Mouse (Mus musculus) forebrain, embryonic 11.5 days (tissue): ENCODE data around the gene Hoxa11. TPM values are rescaled to one million over a fixed set of nuclear protein-coding genes. Genes with fewer than 3 reads are reported as not detected.
A peak's percentile ranks its signal among the peaks of the same experiment; 100 is the strongest.

Experiments
- ATAC-seq: fragments of 200-750 bp; cut with Nextera tagmentation; replicated peaks from 2 replicates; pipeline ENCODE4 v1.8.0; 2017; ENCODE audit warnings: moderate TSS enrichment; ENCODE audit not compliant: low FRiP score
- DNase-seq: peaks from one replicate; pipeline ENCODE4 v3.0.0-alpha.2; 2017; ENCODE audit warnings: low spot score
- H3K27ac ChIP-seq: fragments of 300-500 bp; sonication (generic); 2 replicates; pipeline ENCODE4 v1.5.1; 2014; ENCODE audit warnings: low read depth, low read length
- H3K27me3 ChIP-seq: fragments of 300-500 bp; sonication (generic); 2 replicates; pipeline ENCODE4 v1.6.1; 2014; ENCODE audit warnings: mild to moderate bottlenecking, low read length, mixed read lengths; ENCODE audit not compliant: control insufficient read depth, insufficient read depth
- H3K36me3 ChIP-seq: fragments of 300-500 bp; sonication (generic); 2 replicates; pipeline ENCODE4 v1.6.1; 2014; ENCODE audit warnings: mild to moderate bottlenecking, low read length, moderate library complexity, mixed read lengths; ENCODE audit not compliant: control insufficient read depth, insufficient read depth
- H3K4me1 ChIP-seq: fragments of 300-500 bp; sonication (generic); replicated peaks from 2 replicates; pipeline ENCODE4 v1.6.1; 2014; ENCODE audit warnings: low read length, mixed read lengths; ENCODE audit not compliant: control insufficient read depth, insufficient read depth
- H3K4me2 ChIP-seq: fragments of 300-500 bp; sonication (generic); 2 replicates; pipeline ENCODE4 v1.6.1; 2014; ENCODE audit warnings: low read depth, mild to moderate bottlenecking, low read length, moderate library complexity, mixed read lengths; ENCODE audit not compliant: severe bottlenecking
- H3K4me3 ChIP-seq: fragments of 300-500 bp; sonication (generic); 2 replicates; pipeline ENCODE4 v1.5.1; 2014; ENCODE audit warnings: low read depth, low read length
- H3K9ac ChIP-seq: fragments of 300-500 bp; sonication (generic); 2 replicates; pipeline ENCODE4 v1.6.1; 2014; ENCODE audit warnings: low read length
- H3K9me3 ChIP-seq: fragments of 300-500 bp; sonication (generic); 2 replicates; pipeline ENCODE4 v1.6.1; 2016; ENCODE audit warnings: low read length, mixed read lengths; ENCODE audit not compliant: control insufficient read depth
- WGBS: fragments of 180-500 bp; shearing (Covaris S2); extraction: QIAGEN DNeasy Blood & Tissue Kit; methylation state at CpG from one replicate; pipeline ENCODE4 v1.1.7; 2014; 5-methylcytosine and 5-hydroxymethylcytosine counted together
- polyA plus RNA-seq: library from polyadenylated mRNA; unstranded; fragments of >200 nt; fragmentation: Nextera tagmentation; extraction: Ambion mirVana; gene quantifications from 2 replicates; pipeline ENCODE4 v1.2.1, GENCODE M21; 2014

Hoxa11 gene
- polyA plus RNA-seq, 1 experiment from 2014 or later = not detected

DNA sequence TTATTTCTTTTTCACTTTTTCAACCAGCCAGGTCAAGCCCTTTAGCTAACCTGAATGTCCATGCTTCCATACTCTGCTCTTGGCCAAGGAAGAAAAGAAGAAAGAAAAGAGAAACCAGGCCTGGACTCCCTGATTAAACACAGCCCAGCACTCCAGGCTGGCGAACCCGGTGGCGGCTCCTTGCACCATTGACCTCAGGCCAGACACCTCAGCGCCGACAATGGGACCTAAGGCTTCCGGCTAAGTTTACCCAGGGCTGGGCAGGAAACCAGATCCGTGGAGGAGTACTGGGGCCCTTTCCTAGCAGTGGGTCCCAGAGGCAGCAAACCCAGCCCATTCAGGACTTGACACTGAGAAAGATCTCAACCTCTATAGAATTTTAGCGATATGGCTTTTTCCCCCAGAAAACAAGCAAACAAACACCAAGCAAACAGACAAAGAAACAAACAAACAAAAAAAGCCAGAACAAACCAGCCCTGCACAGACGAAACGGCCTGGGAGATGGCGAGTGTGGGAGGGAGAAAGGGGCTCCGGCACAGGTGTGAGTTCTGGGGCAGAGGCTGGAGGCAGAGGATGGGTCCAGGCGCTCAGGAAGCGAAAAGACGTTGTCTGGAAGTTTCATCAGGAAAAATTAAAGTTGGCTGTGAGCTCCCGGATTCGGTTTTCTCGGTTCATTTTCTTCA, 13.6 kb downstream of the Hoxa11 start:
- DNase-seq = peak; percentile 65
- 1% methylated on average over 18 of the region's 18 CpGs for WGBS
- H3K27ac ChIP-seq = no peak overlapping the region

DNA sequence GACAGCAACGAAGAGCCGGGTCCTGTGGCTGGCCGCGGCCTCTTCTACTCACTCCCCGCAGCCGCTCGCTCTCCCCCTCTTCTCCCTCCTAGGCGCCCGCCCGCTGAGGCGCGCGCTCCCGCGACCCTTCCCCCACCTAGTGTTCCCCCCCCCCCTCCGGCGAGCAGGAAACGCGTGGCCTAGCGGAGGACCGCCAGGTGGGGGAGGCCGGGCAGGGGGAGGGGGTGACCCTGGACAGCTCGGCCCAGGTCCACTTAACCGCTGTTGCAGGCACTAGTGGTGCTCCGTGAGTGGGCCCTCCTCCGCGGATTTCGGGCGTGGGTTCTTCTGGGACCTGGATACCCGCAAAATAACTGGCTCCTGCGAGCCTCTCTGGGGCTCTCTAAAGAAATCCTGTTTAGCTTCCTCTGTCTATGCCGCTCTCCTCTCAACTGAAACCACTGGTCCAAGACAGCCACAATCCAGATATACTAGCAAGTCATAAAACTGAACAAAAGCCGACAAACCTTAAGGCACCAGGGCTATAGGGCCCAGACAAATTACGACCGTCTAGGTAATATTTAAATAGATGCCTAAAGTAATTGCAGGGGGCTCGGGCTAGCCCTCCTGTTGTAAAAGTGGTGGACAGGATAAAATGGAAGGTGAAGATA, 15.0 kb downstream of the Hoxa11 start, which contains the start of gene Hoxa9:
Gene Hoxa9, minus strand, starts transcription at position 574 of the 650 bp plus-strand sequence.
- WGBS = 2% methylated on average over 18 of the region's 36 CpGs
- H3K9me3 ChIP-seq = no peaks in the 10 kb centered on the region
- no peak within 1 kb of the TSS for H3K9ac ChIP-seq
- H3K27me3 ChIP-seq = peaks cover 96% of the 10 kb centered on the region
- no peak within 1 kb of the TSS for H3K27ac ChIP-seq
- H3K4me2 ChIP-seq = no peak within 1 kb of the TSS
- H3K4me1 ChIP-seq = 0 out of 2 replicates have a peak, but pooled peaks cover 3% of the 10 kb centered on the region
- no peak within 1 kb of the TSS for H3K4me3 ChIP-seq
- H3K36me3 ChIP-seq = no peaks in the 10 kb centered on the region
- no peak for ATAC-seq
- DNase-seq = peak; percentile 67

More for the DNA sequence above, 13.6 kb downstream of the Hoxa11 start:
- no peaks in the 10 kb centered on the region for H3K36me3 ChIP-seq
- H3K27me3 ChIP-seq = peaks cover 96% of the 10 kb centered on the region
- H3K4me3 ChIP-seq = no peak overlapping the region
- no peaks in the 10 kb centered on the region for H3K9me3 ChIP-seq
- H3K9ac ChIP-seq = no peak overlapping the region
- H3K4me2 ChIP-seq = no peak overlapping the region
- H3K4me1 ChIP-seq = 0 out of 2 replicates have a peak, but pooled peaks cover 3% of the 10 kb centered on the region
- ATAC-seq = no peak

DNA sequence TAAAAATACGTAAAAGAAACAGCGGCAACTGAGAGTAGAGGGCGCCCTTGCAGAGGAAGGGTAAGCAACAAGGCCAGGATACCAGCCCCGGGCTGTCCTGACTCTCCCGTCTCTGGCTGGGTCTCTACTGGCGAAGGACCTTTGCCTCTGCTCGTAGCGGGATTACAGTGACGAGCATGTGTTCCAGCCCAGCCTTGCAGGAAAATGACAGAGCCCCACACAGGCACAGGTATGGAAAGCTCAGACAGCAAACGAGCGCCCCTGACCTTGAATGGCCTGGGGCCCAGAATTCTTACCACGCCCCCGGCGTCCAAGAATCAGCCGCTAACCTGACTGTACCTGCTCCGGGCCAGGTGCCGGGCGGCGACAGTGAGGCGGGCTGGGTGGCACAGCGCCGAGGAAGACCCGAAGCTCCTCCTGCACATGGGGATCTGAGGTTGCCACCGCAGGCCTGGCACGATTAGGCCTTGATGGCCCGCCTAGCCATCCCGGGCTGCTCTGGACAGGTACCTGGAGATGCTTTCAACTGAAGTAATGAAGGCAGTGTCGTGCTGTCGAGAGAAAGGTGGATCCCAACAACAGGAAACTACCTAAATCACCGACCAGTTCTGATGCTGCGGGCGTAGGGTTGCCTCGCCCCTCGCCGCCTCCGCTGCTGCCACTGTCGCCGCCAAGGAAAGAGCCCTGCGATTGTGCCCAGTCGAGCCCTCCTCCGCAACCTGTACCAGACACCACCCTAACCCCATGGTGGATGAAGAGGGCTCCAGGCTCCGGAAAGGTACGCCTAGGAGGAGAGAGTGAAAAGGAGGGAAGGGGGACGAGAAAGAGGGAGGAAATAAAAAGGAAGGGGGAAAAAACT, 15.8 kb downstream of the Hoxa11 start:
- Histone ChIP-seq H3K4me2 (no peak overlapping the region), H3K9me3 (no peaks in the 10 kb centered on the region), H3K9ac (no peak overlapping the region), H3K4me1 (0 out of 2 replicates have a peak, but pooled peaks cover 3% of the 10 kb centered on the region), H3K36me3 (no peaks in the 10 kb centered on the region), H3K27ac (no peak overlapping the region), H3K27me3 (peaks cover 96% of the 10 kb centered on the region), H3K4me3 (no peak overlapping the region)
- peak; percentile 64 for DNase-seq
- WGBS = 1% methylated on average over 44 of the region's 44 CpGs
- ATAC-seq = no peak

DNA sequence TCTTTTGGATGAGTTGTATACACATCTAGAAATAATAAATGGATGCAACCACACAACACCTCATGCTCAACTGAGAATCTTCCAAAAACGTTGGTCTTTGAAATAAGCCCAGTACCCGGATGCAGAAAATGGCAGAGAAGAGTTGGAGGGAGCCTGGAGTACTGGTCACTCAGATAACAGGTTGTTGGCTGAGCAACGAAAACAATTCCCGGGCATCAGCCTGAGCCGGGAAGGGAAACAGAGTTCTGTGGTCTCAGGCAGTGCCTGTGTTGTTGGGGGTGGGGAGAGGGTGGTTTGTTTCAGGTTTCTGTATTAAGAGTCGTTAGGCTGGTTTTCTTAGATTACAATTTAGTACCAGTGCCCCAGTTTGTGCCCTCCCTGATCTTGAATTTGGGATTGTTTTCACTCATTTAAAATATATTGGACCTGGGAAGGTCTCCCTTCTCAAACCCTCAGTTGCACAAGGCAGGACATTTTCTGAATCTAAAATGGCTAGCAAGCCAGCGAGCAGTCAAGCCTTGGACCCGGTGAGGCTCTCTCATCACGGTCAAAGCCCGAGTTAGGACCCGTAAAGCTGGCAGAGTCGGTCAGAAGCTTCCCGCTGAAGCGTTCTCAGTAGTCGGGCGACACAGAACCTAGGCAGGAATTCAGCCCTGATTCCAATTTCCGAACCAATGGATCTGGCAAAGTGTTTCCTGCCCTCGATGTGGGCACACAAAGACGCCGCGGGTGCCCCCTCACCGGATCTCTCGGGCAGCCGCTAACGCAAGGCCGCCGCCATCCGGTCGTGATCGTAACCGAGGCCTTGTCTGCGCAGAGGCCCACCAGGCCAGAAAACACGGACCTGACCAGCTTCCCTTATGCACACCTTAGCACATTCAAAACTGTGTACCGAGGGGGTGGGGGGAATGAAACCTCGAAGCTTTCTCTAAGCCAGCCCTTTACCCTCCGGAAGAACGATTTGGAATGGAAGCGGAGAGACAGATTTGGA, 16.8 kb downstream of the Hoxa11 start:
- no peak overlapping the region for H3K9ac ChIP-seq
- no peak overlapping the region for H3K4me3 ChIP-seq
- H3K4me2 ChIP-seq = no peak overlapping the region

DNA sequence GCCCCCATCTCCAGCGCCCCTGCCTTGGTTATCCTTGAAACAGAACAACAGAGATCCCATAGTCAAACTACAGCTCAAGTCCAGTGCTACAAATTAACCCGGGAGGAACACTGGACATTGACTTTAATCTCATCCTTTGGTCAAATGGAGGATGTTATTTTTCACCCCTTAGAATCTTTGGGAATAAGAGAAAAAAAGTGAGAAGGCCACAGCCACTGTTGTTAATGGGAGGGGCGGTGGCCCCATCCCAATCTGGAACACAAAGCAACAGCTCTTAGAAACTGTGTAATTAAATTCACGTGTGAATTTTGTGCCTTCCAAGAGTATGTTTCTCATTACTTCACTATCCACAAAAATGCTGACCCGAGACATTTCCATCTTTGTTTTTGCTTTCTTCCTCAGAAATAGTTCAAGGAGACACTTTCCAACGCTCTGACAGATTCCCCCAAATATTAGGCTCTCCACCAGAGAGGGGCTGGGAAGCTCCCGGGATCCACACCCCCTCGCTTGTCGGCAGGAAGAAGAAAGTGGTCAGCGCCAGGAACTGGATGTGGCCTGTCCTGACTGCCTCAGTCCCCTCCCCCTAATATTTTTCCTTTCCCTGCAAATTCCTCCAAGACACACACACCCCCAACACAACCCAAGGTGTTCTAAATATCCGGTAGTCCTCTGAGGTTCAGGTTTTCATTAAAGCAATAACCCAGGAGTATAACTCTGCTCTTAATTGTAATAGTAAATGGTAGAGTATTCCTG, 18.0 kb downstream of the Hoxa11 start:
- Histone ChIP-seq H3K36me3 (no peaks in the 10 kb centered on the region), H3K4me2 (no peak overlapping the region), H3K4me3 (no peak overlapping the region), H3K9ac (no peak overlapping the region), H3K27me3 (peaks cover 96% of the 10 kb centered on the region), H3K27ac (no peak overlapping the region), H3K4me1 (no peaks in the 10 kb centered on the region), H3K9me3 (no peaks in the 10 kb centered on the region)
- 2% methylated on average over 11 of the region's 11 CpGs for WGBS
- DNase-seq (no peak), ATAC-seq (no peak)

More for the DNA sequence above, 16.8 kb downstream of the Hoxa11 start:
- Histone ChIP-seq H3K36me3 (no peaks in the 10 kb centered on the region), H3K27ac (no peak overlapping the region), H3K4me1 (no peaks in the 10 kb centered on the region), H3K27me3 (peaks cover 96% of the 10 kb centered on the region), H3K9me3 (no peaks in the 10 kb centered on the region)
- peak; percentile 72 for DNase-seq
- no peak for ATAC-seq
- 2% methylated on average over 38 of the region's 38 CpGs for WGBS

DNA sequence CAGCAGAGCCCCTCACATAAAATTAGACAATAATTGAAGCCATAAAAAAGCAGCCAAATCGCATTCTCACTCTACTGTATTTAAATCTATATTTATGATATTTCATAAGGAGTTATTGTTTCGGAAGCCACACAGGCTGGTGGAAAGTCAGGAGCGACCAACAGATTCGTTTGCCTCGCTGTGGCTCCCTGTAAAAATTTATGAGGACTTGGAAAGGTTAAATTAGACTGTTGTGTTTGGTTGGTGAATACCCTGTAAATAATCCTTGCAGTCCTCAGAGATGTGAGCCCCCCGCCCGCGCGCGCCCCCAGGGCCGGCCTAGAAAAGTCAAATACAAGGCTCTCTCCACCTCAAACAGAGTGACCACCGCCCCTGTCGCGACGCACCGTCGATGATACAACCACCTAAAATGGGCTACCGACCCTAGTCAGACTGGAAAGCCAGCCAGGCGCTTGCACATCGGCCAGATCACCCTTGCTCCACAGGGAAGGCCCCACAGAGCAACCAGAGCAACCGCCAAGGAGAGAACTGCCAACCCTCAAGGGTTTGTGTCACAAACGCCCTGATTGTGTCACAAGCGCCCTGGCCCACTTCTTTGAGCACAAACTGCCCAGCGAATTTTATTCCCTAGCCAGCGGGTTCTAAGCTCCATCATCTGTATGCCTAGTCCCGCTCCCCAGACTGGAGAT, 18.9 kb downstream of the Hoxa11 start:
- WGBS = 2% methylated on average over 26 of the region's 26 CpGs
- H3K27me3 ChIP-seq = peaks cover 96% of the 10 kb centered on the region
- H3K9me3 ChIP-seq = no peaks in the 10 kb centered on the region
- DNase-seq (no peak), ATAC-seq (no peak)
- H3K4me1 ChIP-seq = no peaks in the 10 kb centered on the region
- no peak overlapping the region for H3K9ac ChIP-seq
- H3K36me3 ChIP-seq = no peaks in the 10 kb centered on the region
- no peak overlapping the region for H3K4me3 ChIP-seq
- no peak overlapping the region for H3K27ac ChIP-seq
- no peak overlapping the region for H3K4me2 ChIP-seq
